19 mouse cellular contexts compared by ENCODE assay signal in genomic region chr8:107227011-107227626, GRCm38 (mm10).
DNase-seq lines count a peak whose midpoint lies in the region; ATAC-seq lines count a peak whose summit lies in the region.
"Had no signal": no experiment of that assay in that cellular context is flagged by ENCODE, and none has a peak within 500 bp of the region (broad histone marks: within the 10 kb centered on the region; RNA-seq: fewer than 3 reads in every experiment).

No protein-coding gene starts in this region.

- WGBS in embryonic facial prominence, embryonic 14.5 days, result 49% methylated on average over 11 of the region's 11 CpGs
- 64% methylated on average over 11 of the region's 11 CpGs for WGBS in embryonic facial prominence, embryonic 10.5 days
- 54% methylated on average over 11 of the region's 11 CpGs for WGBS in liver, embryonic 11.5 days

- H3K27me3 ChIP-seq in embryonic facial prominence, embryonic 14.5 days (replicated peaks; ENCODE audit: control insufficient read depth, insufficient read depth, low read length), result no peaks in the 10 kb centered on the region
- no peaks in the 10 kb centered on the region for H3K27me3 ChIP-seq in embryonic facial prominence, embryonic 10.5 days (replicated peaks; ENCODE audit: low read depth, poor library complexity, severe bottlenecking)
- H3K27me3 ChIP-seq in liver, embryonic 11.5 days (replicated peaks; ENCODE audit: control insufficient read depth, insufficient read depth, low read length), result no peaks in the 10 kb centered on the region
- H3K27me3 ChIP-seq: CH12.LX; embryonic facial prominence, embryonic 12.5 days; hindbrain, embryonic 15.5 days; limb, embryonic 13.5 days; liver, embryonic 15.5 days had no signal

- peak; percentile 33 for DNase-seq in embryonic facial prominence, embryonic 14.5 days (ENCODE audit: low spot score)
- DNase-seq in embryonic facial prominence, embryonic 10.5 days (ENCODE audit: low spot score), result no peak
- DNase-seq in kidney, postnatal 10 days, result peak; percentile 27
- no peak for DNase-seq in kidney, adult 18-20 months
- peak; percentile 52 to 56 for DNase-seq in adrenal gland, postnatal 36 days
- peak; percentile 45 for DNase-seq in mesoderm, embryonic 11.5 days (ENCODE audit: low read depth, low spot score)
- no peak for DNase-seq in right cerebral cortex, adult 18-20 months
- DNase-seq in liver, embryonic 11.5 days (ENCODE audit: low spot score), result no peak
- DNase-seq: gastrocnemius, postnatal 14 days; heart, adult 18-20 months; heart, postnatal 4 days; layer of hippocampus, adult 9-11 months; midbrain, embryonic 14.5 days had no signal

- peak; percentile 37; the same call in 1 of the 2 replicates for ATAC-seq in embryonic facial prominence, embryonic 14.5 days (ENCODE audit: low read depth)
- no peak for ATAC-seq in liver, embryonic 11.5 days (replicated peaks; ENCODE audit: low FRiP score)
- ATAC-seq: forebrain, embryonic 14.5 days had no signal

- no peak overlapping the region for H3K27ac ChIP-seq in embryonic facial prominence, embryonic 14.5 days (replicated peaks; ENCODE audit: low read depth, low read length)
- no peak overlapping the region for H3K27ac ChIP-seq in embryonic facial prominence, embryonic 10.5 days (replicated peaks)
- no peak overlapping the region for H3K27ac ChIP-seq in liver, embryonic 11.5 days (ENCODE audit: low read depth, low read length)
- H3K27ac ChIP-seq: embryonic facial prominence, embryonic 12.5 days; hindbrain, embryonic 15.5 days; limb, embryonic 13.5 days; liver, embryonic 15.5 days had no signal

- peaks cover 4% of the 10 kb centered on the region; the same call in 1 of the 2 replicates for H3K4me1 ChIP-seq in embryonic facial prominence, embryonic 14.5 days (ENCODE audit: control insufficient read depth, insufficient read depth, low read length)
- peaks cover 23% of the 10 kb centered on the region for H3K4me1 ChIP-seq in embryonic facial prominence, embryonic 10.5 days
- H3K4me1 ChIP-seq in liver, embryonic 11.5 days (replicated peaks; ENCODE audit: control insufficient read depth, insufficient read depth, low read length), result peaks cover 5% of the 10 kb centered on the region
- H3K4me1 ChIP-seq: hindbrain, embryonic 15.5 days had no signal

- no peaks in the 10 kb centered on the region for H3K9me3 ChIP-seq in embryonic facial prominence, embryonic 14.5 days (ENCODE audit: control insufficient read depth, low read length)
- H3K9me3 ChIP-seq in embryonic facial prominence, embryonic 10.5 days, result no peaks in the 10 kb centered on the region; the same call in 1 of the 2 replicates
- H3K9me3 ChIP-seq in liver, embryonic 11.5 days (ENCODE audit: control insufficient read depth, low read length), result no peaks in the 10 kb centered on the region
- H3K9me3 ChIP-seq: embryonic facial prominence, embryonic 12.5 days; hindbrain, embryonic 15.5 days; limb, embryonic 13.5 days; liver, embryonic 15.5 days had no signal

- no peak overlapping the region for H3K4me3 ChIP-seq in embryonic facial prominence, embryonic 14.5 days (ENCODE audit: low read depth, low read length)
- H3K4me3 ChIP-seq in embryonic facial prominence, embryonic 10.5 days, result no peak overlapping the region
- H3K4me3 ChIP-seq in liver, embryonic 11.5 days (ENCODE audit: low read depth, low read length), result no peak overlapping the region
- H3K4me3 ChIP-seq: embryonic facial prominence, embryonic 12.5 days; hindbrain, embryonic 15.5 days; limb, embryonic 13.5 days; liver, embryonic 15.5 days had no signal

- no peak overlapping the region for H3K4me2 ChIP-seq in embryonic facial prominence, embryonic 14.5 days (ENCODE audit: low read depth, low read length)
- H3K4me2 ChIP-seq in liver, embryonic 11.5 days, result no peak overlapping the region
- H3K4me2 ChIP-seq: embryonic facial prominence, embryonic 12.5 days; hindbrain, embryonic 15.5 days; limb, embryonic 13.5 days; liver, embryonic 15.5 days had no signal

- no peak overlapping the region for H3K9ac ChIP-seq in embryonic facial prominence, embryonic 14.5 days (ENCODE audit: low read depth, low read length)
- no peak overlapping the region for H3K9ac ChIP-seq in liver, embryonic 11.5 days (ENCODE audit: low read depth, low read length)
- H3K9ac ChIP-seq: embryonic facial prominence, embryonic 12.5 days; hindbrain, embryonic 15.5 days; limb, embryonic 13.5 days; liver, embryonic 15.5 days had no signal

- no peaks in the 10 kb centered on the region for H3K36me3 ChIP-seq in embryonic facial prominence, embryonic 14.5 days (ENCODE audit: control insufficient read depth, insufficient read depth, low read length)
- H3K36me3 ChIP-seq in embryonic facial prominence, embryonic 10.5 days (replicated peaks), result no peaks in the 10 kb centered on the region
- H3K36me3 ChIP-seq in liver, embryonic 11.5 days (ENCODE audit: control insufficient read depth, insufficient read depth, low read length), result no peaks in the 10 kb centered on the region
- H3K36me3 ChIP-seq: embryonic facial prominence, embryonic 12.5 days; hindbrain, embryonic 15.5 days; limb, embryonic 13.5 days; liver, embryonic 15.5 days had no signal

Comparison
In these comparisons a context has a peak if more than half of its experiments do, and no peak if none do; other contexts are left out.
1. DNase-seq: peak in embryonic facial prominence, embryonic 14.5 days (single experiment), kidney, postnatal 10 days (single experiment), adrenal gland, postnatal 36 days (2 of 2) and mesoderm, embryonic 11.5 days (single experiment); none in embryonic facial prominence, embryonic 10.5 days (single experiment), kidney, adult 18-20 months (single experiment), right cerebral cortex, adult 18-20 months (single experiment) and liver, embryonic 11.5 days (single experiment).